Mouse (Mus musculus): ENCODE measurements at regions not wholly inside any gene's neighbourhood (a gene's known extent, or its start where the extent isn't known, plus 50 kb on each side); places are given as distances from the start of the nearest gene placed in this dataset.

- H3K9ac ChIP-seq (ENCODE audit: insufficient read depth, low read depth): no peak overlapping the region
- peaks cover 10% of the 10 kb centered on the region for H3K27me3 ChIP-seq (replicated peaks)
- H3K4me2 ChIP-seq (ENCODE audit: insufficient read depth, low read depth, poor library complexity, severe bottlenecking): no peak overlapping the region
- peaks cover 15% of the 10 kb centered on the region for H3K9me3 ChIP-seq (replicated peaks; ENCODE audit: low read length)
- no peak overlapping the region for H3K27ac ChIP-seq (ENCODE audit: insufficient read depth, low read depth)
- no peaks in the 10 kb centered on the region for H3K79me2 ChIP-seq (replicated peaks; ENCODE audit: control insufficient read depth, extremely low read depth, insufficient read depth, poor library complexity, severe bottlenecking)
- TF ChIP-seq MXI1 (IDR thresholded peaks at IDR 0.05; ENCODE audit: low read depth, low read length): no peak
- TF ChIP-seq MEF2A (IDR thresholded peaks at IDR 0.05; ENCODE audit: borderline replicate concordance, low read depth, low read length): no peak
- no peak for TF ChIP-seq KAT2A (IDR thresholded peaks at IDR 0.05; ENCODE audit: insufficient replicate concordance, low read length)
- TF ChIP-seq SIN3A (IDR thresholded peaks at IDR 0.05; ENCODE audit: low read length): no peak
- no peak for TF ChIP-seq CTCF (conservative IDR thresholded peaks at IDR 0.05 in 1 of 2, IDR thresholded peaks at IDR 0.05 in 1 of 2; ENCODE audit: low read depth in 2 of 2, low read length in 2 of 2)
- TF ChIP-seq MAFK (IDR thresholded peaks at IDR 0.05; ENCODE audit: insufficient replicate concordance, low read length): no peak
- no peak for TF ChIP-seq POLR2AphosphoS2 (IDR thresholded peaks at IDR 0.05; ENCODE audit: low read depth, low read length)
- TF ChIP-seq ZKSCAN1 (IDR thresholded peaks at IDR 0.05; ENCODE audit: borderline replicate concordance, low read depth, low read length): no peak
- TF ChIP-seq POLR2A (IDR thresholded peaks at IDR 0.05; ENCODE audit: low read depth, low read length): no peak
- TF ChIP-seq ZMIZ1 (IDR thresholded peaks at IDR 0.05; ENCODE audit: low read depth, low read length): no peak
- TF ChIP-seq MYC (IDR thresholded peaks at IDR 0.05; ENCODE audit: low read depth, low read length): no peak
- TF ChIP-seq MAX (IDR thresholded peaks at IDR 0.05; ENCODE audit: low read length): no peak
- dilution Hi-C loops (cut with MboI; ENCODE audit: extremely low pct_ligation_motif_present, extremely low pct_unique_long_range_greater_than_20kb, low sequenced_read_pairs): no loop called here
- peaks cover 19 to 50% of the 10 kb centered on the region in 2 experiments for H3K4me1 ChIP-seq (ENCODE audit: control insufficient read depth in 1 of 2, insufficient read depth in 2 of 2)
- DNase-seq (ENCODE audit: extremely low read depth): no peak
- in situ Hi-C loops (cut with MboI; ENCODE audit: low pct_ligation_motif_present, low pct_unique_long_range_greater_than_20kb, low sequenced_read_pairs): no loop called here
- no peak overlapping the region for H3K4me3 ChIP-seq (replicated peaks in 1 of 3; ENCODE audit: low read depth in 2 of 3, low read length in 2 of 3, poor library complexity in 1 of 3)
- peaks cover 3 to 26% of the 10 kb centered on the region in 2 experiments for H3K36me3 ChIP-seq (replicated peaks in 1 of 2; ENCODE audit: control insufficient read depth in 1 of 2, insufficient read depth in 1 of 2, low read length in 1 of 2)
Observed at GRCm38 (mm10) chr8:126810516-126810915, 135.1 kb downstream of the Tomm20 start.

GRCm38 (mm10) chr8:126809321-126809720, 136.3 kb downstream of the Tomm20 start:
- H3K9me3 ChIP-seq (replicated peaks; ENCODE audit: low read length): peaks cover 15% of the 10 kb centered on the region
- DNase-seq (ENCODE audit: extremely low read depth): no peak
- no peak overlapping the region for H3K4me2 ChIP-seq (ENCODE audit: insufficient read depth, low read depth, poor library complexity, severe bottlenecking)
- peaks cover 3 to 21% of the 10 kb centered on the region in 2 experiments for H3K36me3 ChIP-seq (replicated peaks in 1 of 2; ENCODE audit: control insufficient read depth in 1 of 2, insufficient read depth in 1 of 2, low read length in 1 of 2)
- peaks cover 26 to 50% of the 10 kb centered on the region in 2 experiments for H3K4me1 ChIP-seq (ENCODE audit: control insufficient read depth in 1 of 2, insufficient read depth in 2 of 2)
- H3K79me2 ChIP-seq (replicated peaks; ENCODE audit: control insufficient read depth, extremely low read depth, insufficient read depth, poor library complexity, severe bottlenecking): no peaks in the 10 kb centered on the region
- H3K27me3 ChIP-seq (replicated peaks): peaks cover 10% of the 10 kb centered on the region
- H3K4me3 ChIP-seq (replicated peaks in 1 of 3; ENCODE audit: low read depth in 2 of 3, low read length in 2 of 3, poor library complexity in 1 of 3): no peak overlapping the region
- dilution Hi-C loops (cut with MboI; ENCODE audit: extremely low pct_ligation_motif_present, extremely low pct_unique_long_range_greater_than_20kb, low sequenced_read_pairs): no loop called here
- no peak overlapping the region for H3K9ac ChIP-seq (ENCODE audit: insufficient read depth, low read depth)
- TF ChIP-seq UBTF (IDR thresholded peaks at IDR 0.05; ENCODE audit: low read depth, low read length) (no peak), ZC3H11A (IDR thresholded peaks at IDR 0.05; ENCODE audit: low read depth, low read length) (no peak), ZNF384 (IDR thresholded peaks at IDR 0.05; ENCODE audit: low read depth, low read length) (no peak), SIN3A (IDR thresholded peaks at IDR 0.05; ENCODE audit: low read length) (no peak)
- in situ Hi-C loops (cut with MboI; ENCODE audit: low pct_ligation_motif_present, low pct_unique_long_range_greater_than_20kb, low sequenced_read_pairs): no loop called here
- H3K27ac ChIP-seq (ENCODE audit: insufficient read depth, low read depth): no peak overlapping the region

- no peak for DNase-seq (ENCODE audit: extremely low read depth)
Observed at GRCm38 (mm10) chr8:126808496-126808895, 137.1 kb downstream of the Tomm20 start.

More at GRCm38 (mm10) chr8:126808496-126808895, 137.1 kb downstream of the Tomm20 start:
- Histone ChIP-seq H3K27me3 (replicated peaks) (peaks cover 10% of the 10 kb centered on the region), H3K4me3 (replicated peaks in 1 of 3; ENCODE audit: low read depth in 2 of 3, low read length in 2 of 3, poor library complexity in 1 of 3) (no peak overlapping the region), H3K27ac (ENCODE audit: insufficient read depth, low read depth) (no peak overlapping the region), H3K4me1 (ENCODE audit: control insufficient read depth in 1 of 2, insufficient read depth in 2 of 2) (peaks cover 34 to 53% of the 10 kb centered on the region in 2 experiments), H3K79me2 (replicated peaks; ENCODE audit: control insufficient read depth, extremely low read depth, insufficient read depth, poor library complexity, severe bottlenecking) (no peaks in the 10 kb centered on the region), H3K9me3 (replicated peaks; ENCODE audit: low read length) (peaks cover 10% of the 10 kb centered on the region), H3K36me3 (replicated peaks in 1 of 2; ENCODE audit: control insufficient read depth in 1 of 2, insufficient read depth in 1 of 2, low read length in 1 of 2) (peaks cover 3 to 13% of the 10 kb centered on the region in 2 experiments), H3K9ac (ENCODE audit: insufficient read depth, low read depth) (no peak overlapping the region), H3K4me2 (ENCODE audit: insufficient read depth, low read depth, poor library complexity, severe bottlenecking) (no peak overlapping the region)
- dilution Hi-C loops (cut with MboI; ENCODE audit: extremely low pct_ligation_motif_present, extremely low pct_unique_long_range_greater_than_20kb, low sequenced_read_pairs): no loop called here
- TF ChIP-seq MAZ (IDR thresholded peaks at IDR 0.05; ENCODE audit: low read depth, low read length) (no peak), USF1 (IDR thresholded peaks at IDR 0.05; ENCODE audit: low read depth, low read length) (no peak), ZC3H11A (IDR thresholded peaks at IDR 0.05; ENCODE audit: low read depth, low read length) (no peak), RCOR1 (conservative IDR thresholded peaks at IDR 0.05; ENCODE audit: low read depth, low read length) (no peak), PAX5 (IDR thresholded peaks at IDR 0.05; ENCODE audit: low read length) (no peak), MYC (IDR thresholded peaks at IDR 0.05; ENCODE audit: low read depth, low read length) (no peak), MAFK (IDR thresholded peaks at IDR 0.05; ENCODE audit: insufficient replicate concordance, low read length) (no peak), MAX (IDR thresholded peaks at IDR 0.05; ENCODE audit: low read length) (no peak), GABPA (IDR thresholded peaks at IDR 0.05; ENCODE audit: insufficient replicate concordance, low read depth, low read length) (no peak), E2F4 (IDR thresholded peaks at IDR 0.05; ENCODE audit: insufficient replicate concordance, low read depth, low read length) (no peak), ETS1 (conservative IDR thresholded peaks at IDR 0.05; ENCODE audit: low read depth, low read length) (no peak), TBP (conservative IDR thresholded peaks at IDR 0.05; ENCODE audit: low read depth, low read length) (no peak), CTCF (conservative IDR thresholded peaks at IDR 0.05 in 1 of 2, IDR thresholded peaks at IDR 0.05 in 1 of 2; ENCODE audit: low read depth in 2 of 2, low read length in 2 of 2) (no peak), JUND (conservative IDR thresholded peaks at IDR 0.05; ENCODE audit: low read depth, low read length) (no peak)
- in situ Hi-C loops (cut with MboI; ENCODE audit: low pct_ligation_motif_present, low pct_unique_long_range_greater_than_20kb, low sequenced_read_pairs): no loop called here
